Mouse (Mus musculus): Measurements from ENCODE around the gene Zfp14.
A peak's percentile ranks its signal among the peaks of the same experiment; 100 is the strongest.

Gene Zfp14

GRCm38 (mm10) chr7:30028572-30028971 lies 22.6 kb downstream of the Zfp14 start:
- DNase-seq (ENCODE audit: low read depth, low spot score), result no peak

- no peak for DNase-seq (ENCODE audit: low read depth, low spot score)
These were observed 23.8 kb downstream of the Zfp14 start for GRCm38 (mm10) chr7:30027331-30027730.

GRCm38 (mm10) chr7:30025358-30025757 lies 25.8 kb downstream of the Zfp14 start:
- no peak for DNase-seq (ENCODE audit: low read depth, low spot score)

- DNase-seq (ENCODE audit: low read depth, low spot score), result no peak
These were observed 27.4 kb downstream of the Zfp14 start for GRCm38 (mm10) chr7:30023800-30024199.

- DNase-seq (ENCODE audit: low read depth, low spot score), result no peak
These were observed 27.9 kb downstream of the Zfp14 start for GRCm38 (mm10) chr7:30023324-30023723.

GRCm38 (mm10) chr7:30019543-30019942 lies 31.6 kb downstream of the Zfp14 start:
- no peak for DNase-seq (ENCODE audit: low read depth, low spot score)

- no peak for DNase-seq (ENCODE audit: low read depth, low spot score)
These were observed 34.0 kb downstream of the Zfp14 start for GRCm38 (mm10) chr7:30017226-30017625.

GRCm38 (mm10) chr7:30012956-30013363 lies 38.2 kb downstream of the Zfp14 start:
- DNase-seq (ENCODE audit: low read depth, low spot score), result peak; percentile 55

GRCm38 (mm10) chr7:30010551-30011195 lies 40.5 kb downstream of the Zfp14 start:
- no peak for DNase-seq (ENCODE audit: low read depth, low spot score)

- no peak for DNase-seq (ENCODE audit: low read depth, low spot score)
These were observed 41.7 kb downstream of the Zfp14 start for GRCm38 (mm10) chr7:30009321-30010085.

GRCm38 (mm10) chr7:30008020-30008690 lies 43.0 kb downstream of the Zfp14 start:
- no peak for DNase-seq (ENCODE audit: low read depth, low spot score)

- DNase-seq (ENCODE audit: low read depth, low spot score), result no peak
These were observed 43.6 kb downstream of the Zfp14 start for GRCm38 (mm10) chr7:30007601-30008000.

- DNase-seq (ENCODE audit: low read depth, low spot score), result no peak
These were observed 50.6 kb downstream of the Zfp14 start for GRCm38 (mm10) chr7:30000601-30001000.

- no peak for DNase-seq (ENCODE audit: low read depth, low spot score)
These were observed 56.0 kb downstream of the Zfp14 start for GRCm38 (mm10) chr7:29995134-29995533.

- DNase-seq (ENCODE audit: low read depth, low spot score), result no peak
These were observed 57.8 kb downstream of the Zfp14 start for GRCm38 (mm10) chr7:29993340-29993739.

- no peak for DNase-seq (ENCODE audit: low read depth, low spot score)
These were observed 58.5 kb downstream of the Zfp14 start for GRCm38 (mm10) chr7:29992698-29993097.

GRCm38 (mm10) chr7:29989031-29989430 lies 62.1 kb downstream of the Zfp14 start:
- DNase-seq (ENCODE audit: low read depth, low spot score), result no peak

GRCm38 (mm10) chr7:29987551-29987950 lies 63.6 kb downstream of the Zfp14 start:
- DNase-seq (ENCODE audit: low read depth, low spot score), result no peak
